Mouse (Mus musculus) MEL (cell line): Measurements from ENCODE around the gene Ust. TPM values are rescaled to one million over a fixed set of nuclear protein-coding genes. Genes with fewer than 3 reads are reported as not detected.

Experiments used
- DNase-seq: peaks from one replicate; pipeline ENCODE4 v3.0.0; 2011; ENCODE audit warnings: low read depth, low spot score
- H3K27ac ChIP-seq: 2 replicates; pipeline ENCODE4 v1.5.1; 2012; ENCODE audit warnings: low read depth, mild to moderate bottlenecking, control low read depth, low read length, moderate library complexity; ENCODE audit not compliant: control insufficient read depth
- H3K27me3 ChIP-seq, 2 experiments: fragments of 150-350 bp in 1 of 2; sonication (generic) in 1 of 2; 2 replicates each; pipeline ENCODE4 v1.6.1; 2012; ENCODE audit warnings: low read length in 2 of 2, mild to moderate bottlenecking in 2 of 2, improper control_type of control experiment in 1 of 2, moderate library complexity in 1 of 2; ENCODE audit not compliant: insufficient read depth in 2 of 2, control insufficient read depth in 1 of 2
- H3K36me3 ChIP-seq, 2 experiments: 2 replicates each; pipeline ENCODE4 v1.6.1; 2012 to 2014; ENCODE audit warnings: low read length in 2 of 2, improper control_type of control experiment in 1 of 2, inconsistent platforms in 1 of 2, mild to moderate bottlenecking in 1 of 2; ENCODE audit not compliant: insufficient read depth in 2 of 2, control insufficient read depth in 1 of 2
- H3K4me1 ChIP-seq, 2 experiments: fragments of 150-350 bp in 1 of 2; sonication (generic) in 1 of 2; 2 replicates each; pipeline ENCODE4 v1.6.1; 2012; ENCODE audit warnings: low read length in 2 of 2, improper control_type of control experiment in 1 of 2, mild to moderate bottlenecking in 1 of 2; ENCODE audit not compliant: insufficient read depth in 2 of 2, control insufficient read depth in 1 of 2
- H3K4me3 ChIP-seq, 2 experiments: fragments of 150-350 bp in 1 of 2; sonication (generic) in 1 of 2; 2 replicates each; pipeline ENCODE4 v1.5.1; 2012; ENCODE audit warnings: low read depth in 2 of 2, low read length in 2 of 2, mild to moderate bottlenecking in 2 of 2, moderate library complexity in 2 of 2, control low read depth in 1 of 2, improper control_type of control experiment in 1 of 2; ENCODE audit not compliant: control insufficient read depth in 1 of 2, insufficient read depth in 1 of 2
- H3K79me2 ChIP-seq: 2 replicates; pipeline ENCODE4 v1.6.1; 2012; ENCODE audit warnings: mild to moderate bottlenecking, low read length, moderate library complexity; ENCODE audit not compliant: control insufficient read depth, poor library complexity, insufficient read depth
- H3K9ac ChIP-seq: 2 replicates; pipeline ENCODE4 v1.6.1; 2012; ENCODE audit warnings: low read depth, mild to moderate bottlenecking, control low read depth, low read length, moderate library complexity; ENCODE audit not compliant: control insufficient read depth, poor library complexity, severe bottlenecking
- H3K9me3 ChIP-seq: fragments of 150-350 bp; sonication (generic); replicated peaks from 2 replicates; pipeline ENCODE4 v1.6.1; 2012; ENCODE audit warnings: mild to moderate bottlenecking, low read length, improper control_type of control experiment, moderate library complexity; ENCODE audit not compliant: insufficient read depth
- E2F4 ChIP-seq: IDR thresholded peaks from 2 replicates; pipeline ENCODE4 v1.6.1; 2011; ENCODE audit warnings: low read depth, low read length, improper control_type of control experiment, borderline replicate concordance
- ELF1 ChIP-seq: IDR thresholded peaks from 2 replicates; pipeline ENCODE4 v1.6.1; 2014; ENCODE audit warnings: low read depth, mild to moderate bottlenecking, inconsistent platforms, low read length, improper control_type of control experiment, moderate library complexity
- ETS1 ChIP-seq: IDR thresholded peaks from 2 replicates; pipeline ENCODE4 v1.6.1; 2012; ENCODE audit warnings: low read depth, mild to moderate bottlenecking, inconsistent platforms, low read length, improper control_type of control experiment, moderate library complexity
- GATA1 ChIP-seq: IDR thresholded peaks from 2 replicates; pipeline ENCODE4 v1.6.1; 2011; ENCODE audit warnings: low read depth, low read length, improper control_type of control experiment
- MAFK ChIP-seq: IDR thresholded peaks from 2 replicates; pipeline ENCODE4 v1.6.1; 2011; ENCODE audit warnings: low read depth, mild to moderate bottlenecking, low read length, improper control_type of control experiment, borderline replicate concordance
- MEF2A ChIP-seq: IDR thresholded peaks from 2 replicates; pipeline ENCODE4 v1.6.1; 2014; ENCODE audit warnings: low read depth, mild to moderate bottlenecking, inconsistent platforms, low read length, improper control_type of control experiment; ENCODE audit not compliant: poor library complexity, insufficient replicate concordance, severe bottlenecking; ENCODE audit errors: extremely low read depth
- MXI1 ChIP-seq: IDR thresholded peaks from 2 replicates; pipeline ENCODE4 v1.6.1; 2011; ENCODE audit warnings: mild to moderate bottlenecking, low read depth, low read length, improper control_type of control experiment
- NRF1 ChIP-seq: IDR thresholded peaks from 2 replicates; pipeline ENCODE4 v1.6.1; 2014; ENCODE audit warnings: low read depth, mild to moderate bottlenecking, inconsistent platforms, low read length, improper control_type of control experiment, moderate library complexity; ENCODE audit not compliant: poor library complexity, insufficient read depth, severe bottlenecking
- POLR2A ChIP-seq, 2 experiments: IDR thresholded peaks; 2 replicates each; pipeline ENCODE4 v1.6.1; 2011 to 2012; ENCODE audit warnings: low read length in 2 of 2, mild to moderate bottlenecking in 2 of 2, control low read depth in 1 of 2, improper control_type of control experiment in 1 of 2, low read depth in 1 of 2, moderate library complexity in 1 of 2; ENCODE audit not compliant: control insufficient read depth in 1 of 2, insufficient read depth in 1 of 2, poor library complexity in 1 of 2
- POLR2AphosphoS5 ChIP-seq: IDR thresholded peaks from 2 replicates; pipeline ENCODE4 v1.6.1; 2012; ENCODE audit warnings: low read depth, borderline replicate concordance, mild to moderate bottlenecking, inconsistent platforms, low read length, moderate library complexity, mixed read lengths
- SIN3A ChIP-seq: IDR thresholded peaks from 2 replicates; pipeline ENCODE4 v1.6.1; 2012; ENCODE audit warnings: low read length, improper control_type of control experiment, inconsistent platforms
- SMC3 ChIP-seq: IDR thresholded peaks from 2 replicates; pipeline ENCODE4 v1.6.1; 2011; ENCODE audit warnings: low read depth, low read length, improper control_type of control experiment
- TAL1 ChIP-seq: IDR thresholded peaks from 2 replicates; pipeline ENCODE4 v1.6.1; 2012; ENCODE audit warnings: mild to moderate bottlenecking, inconsistent platforms, low read length, moderate library complexity, mixed read lengths
- TBP ChIP-seq: IDR thresholded peaks from 2 replicates; pipeline ENCODE4 v1.8.0; 2011; ENCODE audit warnings: low read depth, low read length, improper control_type of control experiment
- TCF12 ChIP-seq: IDR thresholded peaks from 2 replicates; pipeline ENCODE4 v1.6.1; 2014; ENCODE audit warnings: low read depth, mild to moderate bottlenecking, inconsistent platforms, low read length, improper control_type of control experiment, moderate library complexity
- UBTF ChIP-seq: IDR thresholded peaks from 2 replicates; pipeline ENCODE4 v1.6.1; 2012; ENCODE audit warnings: low read depth, mild to moderate bottlenecking, inconsistent platforms, low read length, improper control_type of control experiment, moderate library complexity, borderline replicate concordance; ENCODE audit not compliant: insufficient read depth
- USF2 ChIP-seq, 2 experiments: IDR thresholded peaks; 2 replicates each; pipeline ENCODE4 v1.6.1; 2011 to 2012; ENCODE audit warnings: improper control_type of control experiment in 2 of 2, low read length in 2 of 2, borderline replicate concordance in 1 of 2, inconsistent platforms in 1 of 2, low read depth in 1 of 2, mild to moderate bottlenecking in 1 of 2; ENCODE audit not compliant: insufficient read depth in 1 of 2
- ZC3H11A ChIP-seq: IDR thresholded peaks from 2 replicates; pipeline ENCODE4 v1.6.1; 2012; ENCODE audit warnings: low read depth, mild to moderate bottlenecking, inconsistent platforms, low read length, improper control_type of control experiment
- ZMIZ1 ChIP-seq: IDR thresholded peaks from 2 replicates; pipeline ENCODE4 v1.6.1; 2012; ENCODE audit warnings: low read depth, mild to moderate bottlenecking, inconsistent platforms, low read length, improper control_type of control experiment, moderate library complexity
- ZNF384 ChIP-seq: IDR thresholded peaks from 2 replicates; pipeline ENCODE4 v1.6.1; 2012; ENCODE audit warnings: low read depth, mild to moderate bottlenecking, inconsistent platforms, low read length, improper control_type of control experiment
- polyA plus RNA-seq, 2 experiments: library from polyadenylated mRNA; stranded (reverse) in 1 of 2; unstranded in 1 of 2; fragments of >175 nt in 1 of 2; fragments of >200 nt in 1 of 2; gene quantifications; 2 replicates each; pipeline versions ENCODE4 v1.2.1 to v1.2.4; 2012; ENCODE audit warnings: low replicate concordance in 2 of 2, low read depth in 1 of 2; ENCODE audit not compliant: insufficient read length in 2 of 2, insufficient read depth in 1 of 2, missing spikeins in 1 of 2
- total RNA-seq: library from RNA; depleted of rRNA; stranded (reverse); fragments of 300-350 nt; gene quantifications from 2 replicates; pipeline ENCODE4 v1.2.3, GENCODE M21; 2012

Ust gene
- total and polyA plus RNA-seq, 3 experiments: not detected

GRCm38 (mm10) chr10:8471012-8471411, 47.6 kb downstream of the Ust start:
- no peak for TF ChIP-seq POLR2AphosphoS5
- TF ChIP-seq NRF1: no peak
- no peak for TF ChIP-seq USF2 (IDR thresholded peaks at IDR 0.05; ENCODE audit: borderline replicate concordance in 1 of 2, insufficient read depth in 1 of 2, low read depth in 1 of 2, low read length in 2 of 2)
- no peak for TF ChIP-seq ZC3H11A
- no peak for TF ChIP-seq ELF1
- Histone ChIP-seq H3K79me2 (no peaks in the 10 kb centered on the region), H3K4me3 (no peak overlapping the region), H3K9ac (no peak overlapping the region), H3K27ac (no peak overlapping the region), H3K36me3 (no peaks in the 10 kb centered on the region), H3K9me3 (no peaks in the 10 kb centered on the region), H3K27me3 (no peaks in the 10 kb centered on the region), H3K4me1 (no peaks in the 10 kb centered on the region)
- no peak for DNase-seq

- TF ChIP-seq POLR2A (IDR thresholded peaks at IDR 0.05; ENCODE audit: control insufficient read depth in 1 of 2, insufficient read depth in 1 of 2, low read depth in 1 of 2, low read length in 2 of 2, poor library complexity in 1 of 2): no peak
- no peak for TF ChIP-seq E2F4
- no peak for TF ChIP-seq MAFK
- no peak for TF ChIP-seq SMC3
- TF ChIP-seq UBTF: no peak
- no peak for TF ChIP-seq ZNF384
- TF ChIP-seq ZMIZ1: no peak
- TF ChIP-seq TBP: no peak
- no peak for TF ChIP-seq MEF2A
- TF ChIP-seq TAL1: no peak
- no peak for TF ChIP-seq USF2 (IDR thresholded peaks at IDR 0.05; ENCODE audit: borderline replicate concordance in 1 of 2, insufficient read depth in 1 of 2, low read depth in 1 of 2, low read length in 2 of 2)
- no peak for TF ChIP-seq SIN3A
- no peak for TF ChIP-seq NRF1
- no peak for TF ChIP-seq ETS1
- TF ChIP-seq TCF12: no peak
- no peak for TF ChIP-seq GATA1
- TF ChIP-seq MXI1: no peak
- TF ChIP-seq, all 39 proteins: peak for 0
- no peaks in the 10 kb centered on the region for H3K79me2 ChIP-seq
- no peaks in the 10 kb centered on the region for H3K4me1 ChIP-seq
- H3K27me3 ChIP-seq: no peaks in the 10 kb centered on the region
- H3K27ac ChIP-seq: no peak overlapping the region
- DNase-seq: no peak
- no peaks in the 10 kb centered on the region for H3K9me3 ChIP-seq
- H3K4me3 ChIP-seq: no peak overlapping the region
- no peaks in the 10 kb centered on the region for H3K36me3 ChIP-seq
- no peak overlapping the region for H3K9ac ChIP-seq
Observed at GRCm38 (mm10) chr10:8469516-8469915, 49.1 kb downstream of the Ust start.
